Mouse (Mus musculus) hindbrain, embryonic 15.5 days (tissue): Measurements from ENCODE around the gene Abcg1. TPM values are rescaled to one million over a fixed set of nuclear protein-coding genes. Genes with fewer than 3 reads are reported as not detected.

Experiments
- ATAC-seq: fragments of 200-750 bp; cut with Nextera tagmentation; 2 replicates; pipeline ENCODE4 v1.8.0; 2017; ENCODE audit warnings: low read depth, moderate number of reproducible peaks, moderate TSS enrichment; ENCODE audit not compliant: low FRiP score
- H3K27ac ChIP-seq: fragments of 300-500 bp; sonication (generic); replicated peaks from 2 replicates; pipeline ENCODE4 v1.5.1; 2015; ENCODE audit warnings: mild to moderate bottlenecking, inconsistent platforms
- H3K27me3 ChIP-seq: fragments of 300-500 bp; sonication (generic); 2 replicates; pipeline ENCODE4 v1.6.1; 2015; ENCODE audit warnings: control low read depth, inconsistent platforms
- H3K36me3 ChIP-seq: fragments of 300-500 bp; sonication (generic); 2 replicates; pipeline ENCODE4 v1.6.1; 2015; ENCODE audit warnings: control low read depth, inconsistent platforms
- H3K4me1 ChIP-seq: fragments of 300-500 bp; sonication (generic); replicated peaks from 2 replicates; pipeline ENCODE4 v1.6.1; 2015; ENCODE audit warnings: control low read depth, inconsistent platforms
- H3K4me2 ChIP-seq: fragments of 300-500 bp; sonication (generic); 2 replicates; pipeline ENCODE4 v1.6.1; 2015; ENCODE audit warnings: moderate library complexity, mild to moderate bottlenecking, inconsistent platforms
- H3K4me3 ChIP-seq: fragments of 300-500 bp; sonication (generic); 2 replicates; pipeline ENCODE4 v1.5.1; 2015; ENCODE audit warnings: mild to moderate bottlenecking, inconsistent platforms
- H3K9ac ChIP-seq: fragments of 300-500 bp; sonication (generic); 2 replicates; pipeline ENCODE4 v1.6.1; 2015; ENCODE audit warnings: inconsistent platforms
- H3K9me3 ChIP-seq: fragments of 300-500 bp; sonication (generic); 2 replicates; pipeline ENCODE4 v1.6.1; 2016; ENCODE audit warnings: control low read depth, inconsistent platforms
- WGBS: fragments of 180-500 bp; shearing (Covaris S2); methylation state at CpG from one replicate; pipeline ENCODE4 v1.1.7; 2015; 5-methylcytosine and 5-hydroxymethylcytosine counted together
- polyA plus RNA-seq: library from polyadenylated mRNA; unstranded; fragments of >200 nt; fragmentation: Nextera tagmentation; extraction: Ambion mirVana; gene quantifications from 2 replicates; pipeline ENCODE4 v1.2.1, GENCODE M21; 2015

Abcg1 gene
- polyA plus RNA-seq, 1 experiment from 2014 or later, result 19.9 TPM

DNA sequence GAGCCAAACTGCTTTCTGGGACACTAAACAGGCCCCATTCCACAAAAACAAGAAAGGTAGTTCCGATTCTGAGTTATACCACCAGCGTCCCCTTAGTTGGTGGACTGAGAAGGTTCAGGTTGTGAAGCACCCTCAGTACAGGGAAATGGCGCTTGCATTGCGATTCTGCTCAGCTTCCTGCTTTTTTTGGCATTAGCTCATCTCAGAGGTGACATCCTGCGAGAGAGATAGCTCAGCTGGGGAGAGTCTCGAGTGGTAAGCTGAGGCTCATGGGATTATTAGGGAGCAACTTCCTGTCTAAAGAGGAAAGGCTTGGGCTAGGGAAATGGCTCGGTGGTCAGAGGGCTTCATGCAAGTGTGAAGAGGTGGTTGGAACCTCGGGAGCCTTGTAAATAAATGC is 32.4 kb downstream of the Abcg1 start:
- no peaks in the 10 kb centered on the region for H3K27me3 ChIP-seq
- H3K9ac ChIP-seq, result no peak overlapping the region
- H3K27ac ChIP-seq, result peak overlapping the region; percentile 20; the same call in 1 of the 2 replicates
- H3K4me2 ChIP-seq, result no peak overlapping the region
- WGBS, result 75% methylated on average over 8 of the region's 8 CpGs
- H3K4me1 ChIP-seq, result peaks cover 38% of the 10 kb centered on the region
- peaks cover 5% of the 10 kb centered on the region for H3K36me3 ChIP-seq
- no peaks in the 10 kb centered on the region for H3K9me3 ChIP-seq
- no peak overlapping the region for H3K4me3 ChIP-seq
- no peak for ATAC-seq

DNA sequence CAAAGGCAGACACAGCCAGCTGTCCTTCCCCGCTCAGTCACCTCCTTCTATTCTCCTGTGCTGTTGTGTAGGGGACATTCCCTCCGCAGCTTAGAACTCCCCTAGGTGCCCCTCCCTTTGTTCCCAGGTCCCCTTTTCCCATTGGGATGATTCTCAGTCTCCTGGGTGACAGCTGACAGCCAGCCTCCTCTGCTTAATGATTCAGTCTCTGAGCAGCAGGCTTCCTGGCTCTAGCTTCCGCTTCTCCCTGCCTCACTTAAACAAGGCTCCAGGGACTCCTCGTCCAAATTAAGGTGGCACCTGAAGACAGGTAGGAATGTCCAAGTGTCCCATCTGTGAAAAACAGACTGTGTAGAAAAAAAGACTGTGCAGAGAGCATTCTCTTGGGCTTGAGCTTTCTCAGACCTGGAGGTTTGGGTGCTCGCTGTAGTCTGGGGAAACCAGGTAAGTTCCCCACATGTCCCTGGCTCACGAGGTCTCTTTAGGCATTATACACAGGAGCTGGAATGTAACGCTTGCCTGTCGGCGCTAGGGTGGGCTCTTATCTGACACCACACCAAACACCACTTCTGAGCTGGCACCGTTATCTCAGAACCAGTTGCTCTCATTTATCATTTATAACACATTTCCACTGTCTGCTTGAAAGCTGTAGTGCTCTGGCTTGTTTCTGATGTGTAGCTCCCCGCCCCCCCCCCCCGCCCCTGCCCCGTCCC is 33.7 kb downstream of the Abcg1 start:
- Histone ChIP-seq H3K4me1 (peaks cover 38% of the 10 kb centered on the region), H3K27me3 (no peaks in the 10 kb centered on the region), H3K36me3 (peaks cover 12% of the 10 kb centered on the region), H3K9ac (no peak overlapping the region), H3K9me3 (no peaks in the 10 kb centered on the region), H3K4me2 (0 out of 2 replicates have a peak overlapping the region, but pooled peaks have one; percentile 1), H3K27ac (peak overlapping the region; percentile 20; the same call in 1 of the 2 replicates), H3K4me3 (no peak overlapping the region)
- ATAC-seq, result 0 out of 2 replicates have a peak, but pooled peaks have one; percentile 11
- 39% methylated on average over 13 of the region's 13 CpGs for WGBS

DNA sequence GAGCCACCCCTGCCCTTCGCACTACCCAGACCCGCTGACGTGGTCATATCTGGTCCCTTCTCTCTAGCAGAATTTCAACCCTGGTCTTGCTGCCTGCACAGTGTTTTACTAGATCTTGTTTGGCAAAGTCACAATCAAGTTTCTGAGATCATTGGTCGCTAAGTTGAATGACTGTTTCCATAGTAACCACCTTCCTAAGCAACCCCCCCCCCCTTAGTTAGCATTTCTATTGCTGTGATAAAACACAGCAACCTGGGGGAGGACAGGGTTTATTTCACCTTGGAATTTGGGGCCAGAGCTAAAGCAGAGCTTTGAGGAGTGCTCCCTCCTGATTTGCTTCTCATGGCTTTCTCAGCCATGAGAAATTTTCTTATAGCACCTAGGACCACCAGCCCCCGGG is 37.3 kb downstream of the Abcg1 start:
- peaks cover 18% of the 10 kb centered on the region for H3K4me1 ChIP-seq
- H3K27me3 ChIP-seq, result no peaks in the 10 kb centered on the region
- no peaks in the 10 kb centered on the region for H3K9me3 ChIP-seq
- no peak overlapping the region for H3K9ac ChIP-seq
- no peak overlapping the region for H3K4me2 ChIP-seq
- H3K4me3 ChIP-seq, result no peak overlapping the region
- no peak for ATAC-seq
- no peak overlapping the region for H3K27ac ChIP-seq
- WGBS, result 56% methylated on average over 5 of the region's 5 CpGs
- peaks cover 23% of the 10 kb centered on the region for H3K36me3 ChIP-seq

DNA sequence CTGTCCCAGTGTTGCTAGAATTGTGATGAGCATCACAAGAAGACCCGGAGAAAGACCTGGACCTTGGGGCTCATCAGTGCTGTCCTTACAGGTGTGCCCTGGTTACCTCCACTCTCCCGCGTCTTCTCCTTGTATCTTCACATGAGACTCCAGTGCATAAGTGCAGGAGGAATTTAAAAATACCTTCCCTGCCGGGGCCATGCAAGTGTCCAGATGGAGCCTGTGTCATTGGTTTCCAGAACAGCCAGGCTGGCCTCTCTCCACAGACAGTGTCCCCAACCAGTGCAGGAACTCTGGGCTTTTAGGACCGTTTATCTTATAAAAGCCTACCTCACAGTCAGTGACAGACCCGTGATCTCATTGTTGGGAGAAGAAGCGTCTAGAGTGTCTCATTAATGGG is 38.1 kb downstream of the Abcg1 start:
- Histone ChIP-seq H3K4me3 (no peak overlapping the region), H3K4me1 (peaks cover 10% of the 10 kb centered on the region), H3K9ac (no peak overlapping the region), H3K36me3 (peaks cover 23% of the 10 kb centered on the region), H3K9me3 (no peaks in the 10 kb centered on the region), H3K27me3 (no peaks in the 10 kb centered on the region), H3K27ac (no peak overlapping the region), H3K4me2 (no peak overlapping the region)
- no peak for ATAC-seq
- WGBS, result 83% methylated on average over 7 of the region's 7 CpGs

DNA sequence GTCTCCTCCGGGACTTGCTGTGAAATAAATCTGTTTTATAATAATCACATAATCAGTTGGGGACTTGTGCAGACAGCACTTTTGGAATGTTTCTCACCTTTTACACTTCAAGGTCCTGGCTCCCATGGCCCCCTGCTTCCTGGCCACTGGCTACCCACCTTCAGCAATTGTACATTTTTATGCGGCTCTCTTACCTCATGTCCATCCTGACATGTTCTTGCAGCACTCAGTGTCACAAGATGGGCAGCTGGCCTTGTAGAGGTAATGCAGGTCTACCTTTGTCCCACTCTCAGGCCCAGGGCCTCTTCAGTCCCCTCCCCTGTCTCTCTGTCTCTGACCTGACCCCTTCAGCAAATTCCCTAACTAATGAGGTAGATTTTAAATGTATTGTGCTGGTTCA is 39.4 kb downstream of the Abcg1 start:
- Histone ChIP-seq H3K9ac (no peak overlapping the region), H3K4me2 (no peak overlapping the region), H3K4me3 (no peak overlapping the region), H3K27me3 (no peaks in the 10 kb centered on the region), H3K36me3 (peaks cover 23% of the 10 kb centered on the region), H3K4me1 (no peaks in the 10 kb centered on the region), H3K9me3 (no peaks in the 10 kb centered on the region), H3K27ac (no peak overlapping the region)
- no peak for ATAC-seq
- WGBS, result 97% methylated on average over 2 of the region's 2 CpGs

DNA sequence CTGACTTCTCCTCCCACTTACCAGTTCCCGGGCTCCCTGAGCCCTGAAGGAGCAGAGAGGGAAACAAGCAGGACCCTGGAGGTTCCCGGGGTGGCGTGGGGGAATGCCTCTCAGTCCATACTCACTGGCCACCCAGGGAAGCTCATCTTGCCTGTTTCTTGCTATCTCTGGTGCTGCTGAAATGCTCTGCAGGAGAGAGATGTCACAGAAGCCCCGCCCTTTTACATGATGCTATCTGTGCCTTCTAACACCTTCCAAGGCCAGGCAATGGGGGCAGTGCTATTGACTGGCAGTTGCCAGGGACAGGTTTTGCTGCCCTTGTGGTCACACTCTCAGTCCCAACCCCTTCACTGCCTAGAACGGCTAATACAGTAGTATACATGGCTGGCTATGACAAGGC is 41.3 kb downstream of the Abcg1 start:
- H3K4me3 ChIP-seq, result no peak overlapping the region
- no peaks in the 10 kb centered on the region for H3K9me3 ChIP-seq
- no peak overlapping the region for H3K9ac ChIP-seq
- no peaks in the 10 kb centered on the region for H3K4me1 ChIP-seq
- no peak for ATAC-seq
- H3K27ac ChIP-seq, result no peak overlapping the region
- H3K27me3 ChIP-seq, result no peaks in the 10 kb centered on the region
- no peak overlapping the region for H3K4me2 ChIP-seq
- peaks cover 18% of the 10 kb centered on the region for H3K36me3 ChIP-seq
- 89% methylated on average over 5 of the region's 5 CpGs for WGBS

DNA sequence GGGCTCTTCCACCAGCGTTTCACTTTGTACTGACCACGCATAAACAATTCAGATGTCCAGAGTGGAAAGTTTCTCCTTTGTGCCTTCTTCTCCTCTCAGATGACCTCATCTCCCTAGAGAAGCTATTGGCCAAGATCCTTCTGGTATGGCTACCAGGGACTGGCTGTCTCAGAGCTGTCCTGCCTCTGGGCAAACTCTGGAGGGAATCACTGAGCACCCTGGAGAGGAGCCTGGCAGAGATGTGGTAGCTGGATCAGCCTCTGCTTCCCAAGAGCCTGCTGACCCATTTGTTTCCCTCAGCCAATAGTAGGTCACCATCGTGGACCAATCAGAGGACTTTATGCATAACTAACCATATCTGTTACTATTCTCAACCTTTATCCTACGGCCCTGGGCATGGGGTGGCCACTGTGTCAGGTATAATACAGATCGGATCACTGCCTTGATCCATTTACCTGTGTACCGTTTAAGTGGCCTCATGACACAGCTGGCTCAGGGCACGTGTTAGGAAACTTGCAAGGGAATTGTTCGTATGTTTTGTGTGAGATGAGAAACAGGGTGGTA is 45.6 kb downstream of the Abcg1 start:
- no peak overlapping the region for H3K9ac ChIP-seq
- no peak overlapping the region for H3K4me3 ChIP-seq
- H3K9me3 ChIP-seq, result no peaks in the 10 kb centered on the region
- H3K4me2 ChIP-seq, result no peak overlapping the region
- 94% methylated on average over 8 of the region's 8 CpGs for WGBS
- no peaks in the 10 kb centered on the region for H3K4me1 ChIP-seq
- peaks cover 11% of the 10 kb centered on the region for H3K36me3 ChIP-seq
- H3K27ac ChIP-seq, result no peak overlapping the region
- ATAC-seq, result no peak
- no peaks in the 10 kb centered on the region for H3K27me3 ChIP-seq

DNA sequence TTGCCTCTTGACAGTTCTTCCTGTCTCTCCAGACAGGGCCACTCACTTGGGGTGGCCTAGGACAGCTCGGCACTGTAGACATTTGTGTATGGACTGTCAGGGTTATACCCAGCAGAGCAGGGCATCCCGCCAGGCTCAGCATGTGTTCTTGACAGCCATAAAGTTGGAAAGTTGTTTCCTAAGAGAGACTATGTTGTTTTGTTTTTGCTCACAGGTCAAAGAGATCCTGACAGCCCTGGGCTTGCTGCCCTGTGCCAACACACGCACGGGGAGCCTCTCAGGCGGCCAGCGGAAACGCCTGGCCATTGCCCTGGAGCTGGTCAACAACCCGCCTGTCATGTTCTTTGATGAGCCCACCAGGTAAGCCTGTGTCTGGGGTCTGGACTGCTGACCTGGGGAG is 46.3 kb downstream of the Abcg1 start:
- no peak overlapping the region for H3K9ac ChIP-seq
- peaks cover 16% of the 10 kb centered on the region for H3K36me3 ChIP-seq
- no peak overlapping the region for H3K4me2 ChIP-seq
- 75% methylated on average over 8 of the region's 8 CpGs for WGBS
- H3K27me3 ChIP-seq, result no peaks in the 10 kb centered on the region
- ATAC-seq, result no peak
- H3K27ac ChIP-seq, result no peak overlapping the region
- H3K9me3 ChIP-seq, result no peaks in the 10 kb centered on the region
- no peaks in the 10 kb centered on the region for H3K4me1 ChIP-seq
- H3K4me3 ChIP-seq, result no peak overlapping the region

DNA sequence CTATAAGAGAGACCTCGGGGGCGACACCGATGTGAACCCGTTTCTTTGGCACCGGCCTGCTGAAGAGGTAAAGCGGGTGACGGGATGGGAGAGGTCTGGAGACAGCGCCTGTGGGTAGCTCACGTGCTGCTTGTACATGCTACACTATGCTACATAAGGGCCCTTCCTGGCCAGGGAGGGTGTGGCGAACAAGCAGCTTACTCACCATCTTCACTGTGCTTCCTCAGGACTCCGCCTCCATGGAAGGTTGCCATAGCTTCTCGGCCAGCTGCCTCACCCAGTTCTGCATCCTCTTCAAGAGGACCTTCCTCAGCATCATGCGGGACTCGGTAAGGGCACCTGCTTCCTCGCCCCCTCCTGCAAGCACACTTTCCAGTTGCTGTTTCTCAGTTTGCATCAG is 50.9 kb downstream of the Abcg1 start:
- Histone ChIP-seq H3K9me3 (no peaks in the 10 kb centered on the region), H3K9ac (no peak overlapping the region), H3K4me2 (no peak overlapping the region), H3K4me3 (no peak overlapping the region), H3K36me3 (peaks cover 43% of the 10 kb centered on the region), H3K27ac (no peak overlapping the region), H3K27me3 (no peaks in the 10 kb centered on the region), H3K4me1 (0 out of 2 replicates have a peak, but pooled peaks cover 1% of the 10 kb centered on the region)
- 93% methylated on average over 15 of the region's 15 CpGs for WGBS
- ATAC-seq, result no peak

DNA sequence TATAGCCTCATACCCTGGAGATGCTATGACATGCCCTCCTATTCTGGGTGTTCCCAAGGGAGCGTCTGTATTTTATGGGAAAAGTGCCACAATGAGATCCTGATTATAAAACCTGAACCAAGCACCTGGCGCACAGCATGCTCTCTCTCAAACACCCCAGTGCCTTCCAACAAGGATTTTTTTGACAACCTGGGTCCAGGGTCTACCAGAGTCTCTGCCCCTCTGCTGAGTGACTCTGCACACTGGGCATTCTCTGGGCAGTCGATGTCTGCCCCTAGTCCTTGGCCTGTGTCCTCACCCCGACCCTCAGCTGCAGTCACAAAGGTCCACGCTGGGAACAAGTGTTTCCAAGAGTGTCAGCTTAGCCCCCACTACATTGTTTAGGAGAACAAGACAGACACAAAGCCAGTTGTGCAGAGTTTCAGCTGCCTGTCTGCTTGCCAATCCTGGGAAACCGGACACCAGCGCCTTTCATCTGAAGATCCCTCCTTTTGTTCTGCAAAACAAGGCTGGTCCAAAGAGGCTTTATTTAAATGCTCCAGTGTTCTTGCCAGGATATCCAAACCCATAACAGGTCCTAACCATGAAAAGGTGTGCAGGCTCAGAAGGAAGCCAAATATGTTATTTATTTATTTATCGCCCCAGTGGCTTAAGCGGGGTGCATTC is 55.8 kb downstream of the Abcg1 start:
- H3K9me3 ChIP-seq, result no peaks in the 10 kb centered on the region
- peaks cover 38% of the 10 kb centered on the region for H3K36me3 ChIP-seq
- WGBS, result 30% methylated on average over 9 of the region's 9 CpGs
- H3K4me3 ChIP-seq, result no peak overlapping the region
- H3K9ac ChIP-seq, result no peak overlapping the region
- 0 out of 2 replicates have a peak, but pooled peaks cover 4% of the 10 kb centered on the region for H3K4me1 ChIP-seq
- ATAC-seq, result no peak
- H3K4me2 ChIP-seq, result no peak overlapping the region
- H3K27me3 ChIP-seq, result no peaks in the 10 kb centered on the region
- H3K27ac ChIP-seq, result no peak overlapping the region

DNA sequence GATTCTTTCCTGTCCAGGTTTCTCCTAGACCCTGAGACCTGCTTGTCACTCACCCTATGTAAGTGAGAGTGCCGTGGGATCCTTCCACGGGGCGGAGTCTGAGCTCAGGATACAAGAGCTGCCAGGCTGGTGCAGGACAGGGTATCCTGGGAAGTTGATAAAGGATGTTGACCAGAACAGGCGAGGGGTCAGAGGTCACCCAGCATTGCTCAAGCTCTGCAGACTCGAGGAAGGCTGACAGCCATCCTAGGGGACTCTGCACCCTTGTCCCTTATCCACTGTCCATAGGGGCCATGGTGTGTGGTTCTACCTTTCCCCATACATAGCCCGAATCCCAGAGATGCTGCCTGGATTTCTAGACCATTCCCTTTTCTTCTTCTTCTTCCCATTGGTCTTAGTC is 58.6 kb downstream of the Abcg1 start:
- no peaks in the 10 kb centered on the region for H3K9me3 ChIP-seq
- 70% methylated on average over 6 of the region's 6 CpGs for WGBS
- H3K4me1 ChIP-seq, result 0 out of 2 replicates have a peak, but pooled peaks cover 4% of the 10 kb centered on the region
- H3K36me3 ChIP-seq, result peaks cover 21% of the 10 kb centered on the region
- no peak overlapping the region for H3K4me3 ChIP-seq
- no peak for ATAC-seq
- no peak overlapping the region for H3K9ac ChIP-seq
- H3K27ac ChIP-seq, result no peak overlapping the region
- no peak overlapping the region for H3K4me2 ChIP-seq
- no peaks in the 10 kb centered on the region for H3K27me3 ChIP-seq

DNA sequence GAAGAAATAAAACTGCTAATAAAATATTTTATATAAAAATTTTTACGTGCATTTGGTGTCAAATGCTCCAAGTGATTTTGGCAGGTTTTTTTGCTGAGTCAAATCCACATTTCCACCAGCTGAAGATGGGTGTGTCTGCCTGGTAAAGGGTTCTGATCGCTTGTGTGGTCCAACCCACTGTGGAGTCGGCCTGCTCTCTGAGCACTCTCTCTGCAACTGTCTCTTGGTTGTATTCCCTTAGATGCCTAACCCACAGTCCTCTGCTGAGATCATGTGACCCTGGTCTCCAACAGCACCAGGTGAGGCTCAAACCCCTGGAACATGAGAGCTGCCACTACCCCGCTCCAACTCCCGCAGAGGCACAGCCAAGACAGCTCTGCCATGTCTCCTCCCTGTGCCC is 60.5 kb downstream of the Abcg1 start:
- H3K36me3 ChIP-seq, result peaks cover 8% of the 10 kb centered on the region; the same call in 1 of the 2 replicates
- H3K4me3 ChIP-seq, result no peak overlapping the region
- H3K27me3 ChIP-seq, result no peaks in the 10 kb centered on the region
- no peak overlapping the region for H3K9ac ChIP-seq
- H3K9me3 ChIP-seq, result no peaks in the 10 kb centered on the region
- H3K4me1 ChIP-seq, result 0 out of 2 replicates have a peak, but pooled peaks cover 4% of the 10 kb centered on the region
- no peak overlapping the region for H3K27ac ChIP-seq
- ATAC-seq, result no peak
- WGBS, result 87% methylated on average over 5 of the region's 5 CpGs
- H3K4me2 ChIP-seq, result no peak overlapping the region
